Mouse (Mus musculus): Measurements from ENCODE around the gene Ect2. TPM values are rescaled to one million over a fixed set of nuclear protein-coding genes. Genes with fewer than 3 reads are reported as not detected.

The Ect2 gene
- polyA plus RNA-seq, 1 experiment: 1.4 TPM

- H3K27me3 ChIP-seq (ENCODE audit: control insufficient read depth, insufficient read depth, low read length): no peaks in the 10 kb centered on the region
Measured at GRCm38 (mm10) chr3:27158910-27159309, 5.2 kb upstream of the Ect2 start.

DNA sequence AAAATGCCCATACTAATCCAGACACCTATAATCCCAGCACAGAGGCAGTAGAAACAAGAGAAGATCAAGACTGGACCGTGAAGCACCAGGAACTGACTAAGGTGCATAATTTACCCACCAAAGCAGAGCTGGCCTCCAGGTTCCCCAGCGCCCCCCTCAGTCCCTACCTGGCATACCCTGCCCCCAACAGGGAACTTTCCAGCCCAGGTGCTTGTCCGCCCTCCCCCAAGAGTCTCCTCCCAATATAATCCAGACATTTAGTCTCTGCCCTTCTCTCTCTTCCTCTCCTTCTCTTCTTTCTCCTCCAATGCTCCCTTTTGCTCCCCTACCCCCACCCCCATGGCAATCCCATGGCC, 2.9 kb upstream of the Ect2 start:
- Histone ChIP-seq H3K27ac (ENCODE audit: insufficient read depth, low read depth, low read length) (no peak overlapping the region), H3K4me3 (ENCODE audit: low read depth, low read length) (no peak overlapping the region), H3K4me1 (ENCODE audit: control insufficient read depth, insufficient read depth, insufficient read length, low read length) (peaks cover 16% of the 10 kb centered on the region), H3K27me3 (ENCODE audit: control insufficient read depth, insufficient read depth, low read length) (no peaks in the 10 kb centered on the region), H3K36me3 (ENCODE audit: control insufficient read depth, insufficient read depth, low read length) (no peaks in the 10 kb centered on the region)
- TF ChIP-seq POLR2A (IDR thresholded peaks at IDR 0.05; ENCODE audit: low read depth, low read length): no peak
- TF ChIP-seq CTCF (IDR thresholded peaks at IDR 0.05; ENCODE audit: extremely low read depth, insufficient read length, insufficient replicate concordance, low read depth, low read length): no peak
- WGBS: 42% methylated on average over 3 of the region's 3 CpGs

More at GRCm38 (mm10) chr3:27158910-27159309, 5.2 kb upstream of the Ect2 start:
- H3K4me3 ChIP-seq (ENCODE audit: low read depth, low read length): no peak overlapping the region
- no peak overlapping the region for H3K27ac ChIP-seq (ENCODE audit: insufficient read depth, low read depth, low read length)
- WGBS: 68% methylated on average over 4 of the region's 4 CpGs
- peaks cover 14% of the 10 kb centered on the region for H3K4me1 ChIP-seq (ENCODE audit: control insufficient read depth, insufficient read depth, insufficient read length, low read length)
- TF ChIP-seq CTCF (IDR thresholded peaks at IDR 0.05; ENCODE audit: extremely low read depth, insufficient read length, insufficient replicate concordance, low read depth, low read length): no peak
- TF ChIP-seq POLR2A (IDR thresholded peaks at IDR 0.05; ENCODE audit: low read depth, low read length): no peak
- no peaks in the 10 kb centered on the region for H3K36me3 ChIP-seq (ENCODE audit: control insufficient read depth, insufficient read depth, low read length)

DNA sequence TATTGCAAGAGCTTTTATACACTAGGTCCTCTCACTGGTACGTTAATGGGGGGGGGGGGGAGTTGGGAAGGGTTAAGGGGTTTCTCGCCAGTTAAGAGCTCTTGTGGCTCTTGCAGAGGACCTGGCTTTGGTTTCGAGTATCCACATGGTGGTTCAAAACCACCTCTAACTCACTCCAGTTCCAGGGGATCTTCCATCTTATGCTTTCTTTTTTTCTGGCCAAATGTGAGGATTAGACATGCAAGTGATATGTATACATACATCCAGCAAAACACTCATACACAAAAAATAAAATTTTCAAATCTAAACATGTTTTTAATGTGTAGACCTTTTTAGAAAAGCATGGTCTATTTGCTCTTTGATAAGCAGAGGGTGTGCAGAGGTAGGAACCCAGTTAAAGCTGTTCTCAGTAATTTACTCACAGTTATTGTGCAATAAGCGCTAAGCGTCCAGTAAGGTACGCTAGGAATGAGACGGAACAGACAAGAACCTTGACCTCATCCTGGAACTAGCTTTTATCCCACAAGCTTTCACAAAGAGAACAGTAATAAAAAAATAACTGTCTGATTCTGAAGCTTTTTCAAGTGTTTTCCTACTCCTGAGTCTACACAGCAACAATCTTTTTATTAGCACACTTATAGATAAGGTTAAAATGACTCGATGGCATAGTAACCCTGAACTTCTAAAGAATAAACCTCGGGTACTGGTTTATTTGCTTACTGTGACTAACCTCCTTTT, 2.3 kb upstream of the Ect2 start:
- Histone ChIP-seq H3K27me3 (ENCODE audit: control insufficient read depth, insufficient read depth, low read length) (no peaks in the 10 kb centered on the region), H3K4me3 (ENCODE audit: low read depth, low read length) (no peak overlapping the region), H3K36me3 (ENCODE audit: control insufficient read depth, insufficient read depth, low read length) (no peaks in the 10 kb centered on the region), H3K4me1 (ENCODE audit: control insufficient read depth, insufficient read depth, insufficient read length, low read length) (peaks cover 16% of the 10 kb centered on the region), H3K27ac (ENCODE audit: insufficient read depth, low read depth, low read length) (no peak overlapping the region)
- 23% methylated on average over 9 of the region's 9 CpGs for WGBS
- TF ChIP-seq POLR2A (IDR thresholded peaks at IDR 0.05; ENCODE audit: low read depth, low read length) (no peak), CTCF (IDR thresholded peaks at IDR 0.05; ENCODE audit: extremely low read depth, insufficient read length, insufficient replicate concordance, low read depth, low read length) (no peak)

GRCm38 (mm10) chr3:27155051-27155855, 1.6 kb upstream of the Ect2 start:
- Histone ChIP-seq H3K4me1 (ENCODE audit: control insufficient read depth, insufficient read depth, insufficient read length, low read length) (peaks cover 14% of the 10 kb centered on the region), H3K4me3 (ENCODE audit: low read depth, low read length) (no peak overlapping the region), H3K27me3 (ENCODE audit: control insufficient read depth, insufficient read depth, low read length) (no peaks in the 10 kb centered on the region), H3K27ac (ENCODE audit: insufficient read depth, low read depth, low read length) (peak overlapping the region; percentile 33; the same call in 1 of the 2 replicates), H3K36me3 (ENCODE audit: control insufficient read depth, insufficient read depth, low read length) (no peaks in the 10 kb centered on the region)
- no peak for TF ChIP-seq CTCF (IDR thresholded peaks at IDR 0.05; ENCODE audit: extremely low read depth, insufficient read length, insufficient replicate concordance, low read depth, low read length)
- 22% methylated on average over 6 of the region's 6 CpGs for WGBS

DNA sequence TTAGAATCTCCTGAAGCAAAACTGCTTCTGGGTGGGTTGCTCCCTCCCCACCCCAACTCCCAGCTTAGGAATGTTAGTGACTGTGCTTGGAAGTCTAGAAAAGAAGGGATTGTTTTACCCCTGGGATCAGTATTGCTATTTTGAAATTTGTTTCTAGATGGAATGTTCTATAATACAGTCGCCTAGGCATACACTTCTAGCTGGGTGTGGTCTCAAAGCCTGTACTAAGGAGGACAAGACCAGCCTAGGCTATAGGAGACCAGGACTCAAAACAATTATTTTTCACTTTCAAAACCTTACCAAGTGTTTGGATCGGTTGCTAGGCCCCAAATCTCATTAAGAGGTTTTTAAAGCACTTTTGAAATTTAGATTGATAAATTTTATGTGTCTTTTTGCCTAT, 602 bp upstream of the Ect2 start:
- Histone ChIP-seq H3K27ac (ENCODE audit: insufficient read depth, low read depth, low read length) (peak overlapping the region; percentile 33; the same call in 1 of the 2 replicates), H3K27me3 (ENCODE audit: control insufficient read depth, insufficient read depth, low read length) (no peaks in the 10 kb centered on the region), H3K36me3 (ENCODE audit: control insufficient read depth, insufficient read depth, low read length) (peaks cover 2% of the 10 kb centered on the region; the same call in 1 of the 2 replicates), H3K4me1 (ENCODE audit: control insufficient read depth, insufficient read depth, insufficient read length, low read length) (peaks cover 14% of the 10 kb centered on the region), H3K4me3 (ENCODE audit: low read depth, low read length) (no peak overlapping the region)
- TF ChIP-seq CTCF (IDR thresholded peaks at IDR 0.05; ENCODE audit: extremely low read depth, insufficient read length, insufficient replicate concordance, low read depth, low read length): no peak
- TF ChIP-seq POLR2A (IDR thresholded peaks at IDR 0.05; ENCODE audit: low read depth, low read length): no peak
- 24% methylated on average over 2 of the region's 2 CpGs for WGBS

- no peaks in the 10 kb centered on the region for H3K27me3 ChIP-seq (ENCODE audit: control insufficient read depth, insufficient read depth, low read length)
- under 1% methylated on average over 31 of the region's 31 CpGs for WGBS
- peak overlapping the region; percentile 99 for H3K4me3 ChIP-seq (ENCODE audit: low read depth, low read length)
- peaks cover 14% of the 10 kb centered on the region for H3K4me1 ChIP-seq (ENCODE audit: control insufficient read depth, insufficient read depth, insufficient read length, low read length)
- H3K27ac ChIP-seq (ENCODE audit: insufficient read depth, low read depth, low read length): no peak overlapping the region
- peaks cover 3% of the 10 kb centered on the region for H3K36me3 ChIP-seq (ENCODE audit: control insufficient read depth, insufficient read depth, low read length)
- TF ChIP-seq POLR2A (IDR thresholded peaks at IDR 0.05; ENCODE audit: low read depth, low read length) (no peak), CTCF (IDR thresholded peaks at IDR 0.05; ENCODE audit: extremely low read depth, insufficient read length, insufficient replicate concordance, low read depth, low read length) (no peak)
Measured at GRCm38 (mm10) chr3:27153191-27153671, 447 bp downstream of the Ect2 start.

DNA sequence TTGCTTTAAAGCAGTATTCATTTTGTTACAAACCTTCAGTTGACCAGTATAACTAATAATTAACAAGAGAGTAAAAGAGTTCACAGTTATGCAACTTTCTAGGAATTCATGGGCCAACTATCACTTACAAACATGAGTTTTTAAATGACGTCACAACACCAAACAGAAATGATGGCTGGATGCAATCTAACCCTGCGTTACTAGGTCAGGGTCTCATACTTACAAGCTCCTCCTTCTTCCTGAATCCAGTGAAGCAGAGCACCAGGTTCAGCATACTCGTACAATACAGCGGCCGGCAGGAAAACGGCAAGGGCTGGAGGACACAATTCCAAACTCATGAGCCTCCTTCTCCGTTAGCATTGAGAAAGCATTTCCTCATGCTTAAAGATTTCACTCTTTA, 7.9 kb downstream of the Ect2 start:
- Histone ChIP-seq H3K27ac (ENCODE audit: insufficient read depth, low read depth, low read length) (no peak overlapping the region), H3K4me1 (ENCODE audit: control insufficient read depth, insufficient read depth, insufficient read length, low read length) (no peaks in the 10 kb centered on the region), H3K36me3 (ENCODE audit: control insufficient read depth, insufficient read depth, low read length) (peaks cover 19% of the 10 kb centered on the region), H3K4me3 (ENCODE audit: low read depth, low read length) (no peak overlapping the region), H3K27me3 (ENCODE audit: control insufficient read depth, insufficient read depth, low read length) (no peaks in the 10 kb centered on the region)
- no peak for TF ChIP-seq CTCF (IDR thresholded peaks at IDR 0.05; ENCODE audit: extremely low read depth, insufficient read length, insufficient replicate concordance, low read depth, low read length)
- 90% methylated on average over 7 of the region's 7 CpGs for WGBS
